Mouse (Mus musculus) limb, embryonic 13.5 days (tissue): ENCODE measurements around the gene Pgm5. TPM values are rescaled to one million over a fixed set of nuclear protein-coding genes. Genes with fewer than 3 reads are reported as not detected.
"Not testable (repeated sequence)": the region's sequence is repeated elsewhere in the genome, so short reads cannot be mapped to it uniquely, and the experiment has no call there.

Experiments
- ATAC-seq: fragments of 200-750 bp; cut with Nextera tagmentation; 2 replicates; pipeline ENCODE4 v1.8.0; 2017; ENCODE audit warnings: low read depth, moderate number of reproducible peaks, moderate TSS enrichment; ENCODE audit not compliant: low FRiP score
- H3K27ac ChIP-seq: fragments of 300-500 bp; sonication (generic); 2 replicates; pipeline ENCODE4 v1.5.1; 2015; ENCODE audit warnings: inconsistent platforms, mild to moderate bottlenecking, moderate library complexity
- H3K27me3 ChIP-seq: fragments of 300-500 bp; sonication (generic); 2 replicates; pipeline ENCODE4 v1.6.1; 2015; ENCODE audit warnings: mild to moderate bottlenecking, inconsistent platforms
- H3K36me3 ChIP-seq: fragments of 300-500 bp; sonication (generic); 2 replicates; pipeline ENCODE4 v1.6.1; 2015; ENCODE audit warnings: inconsistent platforms, mild to moderate bottlenecking, moderate library complexity
- H3K4me1 ChIP-seq: fragments of 300-500 bp; sonication (generic); 2 replicates; pipeline ENCODE4 v1.6.1; 2015; ENCODE audit warnings: inconsistent platforms
- H3K4me2 ChIP-seq: fragments of 300-500 bp; sonication (generic); replicated peaks from 2 replicates; pipeline ENCODE4 v1.6.1; 2015; ENCODE audit warnings: inconsistent platforms, mild to moderate bottlenecking, moderate library complexity
- H3K4me3 ChIP-seq: fragments of 300-500 bp; sonication (generic); 2 replicates; pipeline ENCODE4 v1.5.1; 2015; ENCODE audit warnings: moderate library complexity, mild to moderate bottlenecking, inconsistent platforms
- H3K9ac ChIP-seq: fragments of 300-500 bp; sonication (generic); 2 replicates; pipeline ENCODE4 v1.6.1; 2015; ENCODE audit warnings: mild to moderate bottlenecking, inconsistent platforms
- H3K9me3 ChIP-seq: fragments of 300-500 bp; sonication (generic); 2 replicates; pipeline ENCODE4 v1.6.1; 2016; ENCODE audit warnings: inconsistent platforms
- WGBS: fragments of 180-500 bp; shearing (Covaris S2); methylation state at CpG from one replicate; pipeline ENCODE4 v1.1.7; 2015; 5-methylcytosine and 5-hydroxymethylcytosine counted together
- polyA plus RNA-seq: library from polyadenylated mRNA; unstranded; fragments of >200 nt; fragmentation: Nextera tagmentation; extraction: Ambion mirVana; gene quantifications from 2 replicates; pipeline ENCODE4 v1.2.1, GENCODE M21; 2015

The Pgm5 gene
- polyA plus RNA-seq, 1 experiment from 2014 or later, result 2.8 TPM

DNA sequence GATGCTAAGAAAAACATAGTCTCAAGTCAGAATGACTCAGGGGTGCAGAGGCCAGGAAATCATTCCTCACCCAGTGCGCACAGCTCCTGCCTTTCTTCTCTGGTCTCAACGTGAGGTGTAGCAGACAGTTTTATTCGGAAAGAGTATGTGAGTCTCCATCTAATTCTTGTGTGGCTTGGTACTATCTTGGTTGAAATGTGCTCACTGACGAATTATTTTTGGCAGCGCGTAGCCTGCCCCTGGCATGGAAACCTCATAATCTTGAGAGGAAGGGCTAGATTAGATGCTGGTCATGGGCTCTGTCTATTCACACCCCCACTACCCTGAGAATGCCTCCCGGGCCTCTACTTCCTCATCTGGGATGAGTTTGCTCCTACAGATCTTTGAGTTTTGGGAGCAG lies 153.6 kb downstream of the Pgm5 start:
- no peaks in the 10 kb centered on the region for H3K27me3 ChIP-seq
- H3K4me1 ChIP-seq, result peaks cover 27% of the 10 kb centered on the region
- H3K36me3 ChIP-seq, result no peaks in the 10 kb centered on the region
- H3K9me3 ChIP-seq, result no peaks in the 10 kb centered on the region
- H3K9ac ChIP-seq, result no peak overlapping the region
- H3K4me3 ChIP-seq, result no peak overlapping the region
- ATAC-seq, result no peak
- WGBS, result 78% methylated on average over 7 of the region's 7 CpGs
- no peak overlapping the region for H3K4me2 ChIP-seq
- H3K27ac ChIP-seq, result no peak overlapping the region

DNA sequence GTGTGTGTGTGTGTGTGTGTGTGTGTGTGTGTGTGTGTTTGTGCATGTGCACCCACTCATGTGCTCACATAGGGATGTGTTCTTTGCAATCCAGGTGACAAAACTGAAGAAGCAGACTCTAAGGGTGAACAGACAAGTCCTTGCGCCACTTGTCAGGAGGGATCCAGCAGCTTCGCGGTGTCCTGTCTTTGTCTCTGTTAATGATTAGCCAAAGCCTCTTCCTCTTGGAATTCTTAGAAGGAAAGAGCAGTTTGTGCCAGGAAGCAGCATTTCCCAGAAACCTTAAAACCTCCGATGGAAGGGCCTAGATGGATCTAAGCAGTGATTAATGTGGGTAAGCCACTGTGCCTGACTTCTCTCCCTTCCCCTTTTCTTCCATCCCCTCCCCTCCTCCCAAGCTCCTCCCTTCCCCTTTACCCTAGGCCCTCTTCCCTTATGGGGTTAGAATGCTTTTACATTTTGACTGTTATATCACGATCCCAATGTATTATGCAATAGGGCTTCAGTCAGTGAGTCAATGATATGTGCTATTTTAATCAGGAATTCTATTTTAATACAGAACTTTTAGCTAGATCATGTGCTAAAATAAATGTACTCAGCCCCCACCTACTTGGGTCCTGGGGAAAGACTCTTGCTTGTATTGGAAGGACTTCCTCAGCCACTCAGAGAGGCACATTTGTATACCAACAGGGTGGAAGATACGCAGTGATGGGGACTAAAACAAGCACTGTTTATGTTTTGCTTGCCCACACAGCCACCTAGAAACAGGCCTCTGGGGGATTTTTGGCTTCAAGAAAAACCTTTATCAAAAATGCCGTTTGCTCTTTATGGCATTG lies 154.4 kb downstream of the Pgm5 start:
- Histone ChIP-seq H3K4me1 (peaks cover 27% of the 10 kb centered on the region), H3K27me3 (no peaks in the 10 kb centered on the region), H3K9ac (no peak overlapping the region), H3K36me3 (no peaks in the 10 kb centered on the region), H3K27ac (no peak overlapping the region), H3K4me2 (no peak overlapping the region), H3K4me3 (no peak overlapping the region), H3K9me3 (no peaks in the 10 kb centered on the region)
- whole genome bisulfite sequencing, result 74% methylated on average over 7 of the region's 7 CpGs
- ATAC-seq, result no peak

DNA sequence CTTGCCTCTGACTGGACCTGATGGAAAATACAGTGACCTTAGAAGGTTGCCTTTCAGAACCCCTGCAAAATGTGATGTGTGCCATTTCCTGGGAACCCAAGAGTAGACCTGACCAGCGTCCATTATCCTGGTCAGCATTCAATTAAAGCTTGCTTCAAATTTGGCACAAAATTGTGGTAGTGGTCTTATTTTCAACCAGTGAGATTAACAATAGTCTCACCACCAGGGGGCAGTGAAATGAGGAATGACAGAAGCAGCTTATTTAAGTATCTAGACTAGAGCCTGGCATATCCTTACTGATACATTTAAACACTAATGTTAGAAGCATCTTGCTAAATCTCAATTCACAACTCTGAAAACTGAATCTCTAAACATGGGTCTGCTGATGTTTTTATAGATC lies 156.3 kb downstream of the Pgm5 start:
- no peak for ATAC-seq
- no peak overlapping the region for H3K4me2 ChIP-seq
- WGBS, result 70% methylated on average over 1 of the region's 1 CpGs

DNA sequence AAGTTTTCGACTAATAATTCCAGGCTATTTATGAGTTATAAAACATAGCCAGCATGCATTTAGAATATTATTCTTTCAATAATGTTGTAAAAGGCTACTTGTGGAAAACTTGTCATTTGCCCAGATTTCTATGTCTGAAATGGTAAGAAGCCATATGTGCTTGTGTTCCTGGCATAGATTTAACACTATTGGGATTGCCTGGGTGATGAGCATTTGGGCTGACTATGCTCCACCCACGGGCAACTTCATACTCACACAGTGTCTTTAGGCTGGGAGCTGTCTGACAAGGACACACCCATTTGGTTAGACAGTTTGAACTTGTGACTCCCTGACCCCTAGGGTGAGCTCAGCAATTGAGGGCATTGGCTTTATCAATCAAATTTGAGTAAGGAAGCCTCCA lies 157.3 kb downstream of the Pgm5 start:
- ATAC-seq, result no peak
- H3K4me1 ChIP-seq, result peaks cover 27% of the 10 kb centered on the region
- no peaks in the 10 kb centered on the region; the same call in 1 of the 2 replicates for H3K27me3 ChIP-seq
- no peak overlapping the region for H3K4me2 ChIP-seq
- WGBS, result 65% methylated on average over 2 of the region's 2 CpGs
- H3K9ac ChIP-seq, result no peak overlapping the region
- no peak overlapping the region for H3K27ac ChIP-seq
- H3K9me3 ChIP-seq, result no peaks in the 10 kb centered on the region
- H3K4me3 ChIP-seq, result no peak overlapping the region
- no peaks in the 10 kb centered on the region for H3K36me3 ChIP-seq

More for the DNA sequence above, 156.3 kb downstream of the Pgm5 start:
- Histone ChIP-seq H3K27ac (no peak overlapping the region), H3K9ac (no peak overlapping the region), H3K36me3 (no peaks in the 10 kb centered on the region), H3K4me1 (peaks cover 27% of the 10 kb centered on the region), H3K4me3 (no peak overlapping the region), H3K9me3 (no peaks in the 10 kb centered on the region), H3K27me3 (no peaks in the 10 kb centered on the region; the same call in 1 of the 2 replicates)

DNA sequence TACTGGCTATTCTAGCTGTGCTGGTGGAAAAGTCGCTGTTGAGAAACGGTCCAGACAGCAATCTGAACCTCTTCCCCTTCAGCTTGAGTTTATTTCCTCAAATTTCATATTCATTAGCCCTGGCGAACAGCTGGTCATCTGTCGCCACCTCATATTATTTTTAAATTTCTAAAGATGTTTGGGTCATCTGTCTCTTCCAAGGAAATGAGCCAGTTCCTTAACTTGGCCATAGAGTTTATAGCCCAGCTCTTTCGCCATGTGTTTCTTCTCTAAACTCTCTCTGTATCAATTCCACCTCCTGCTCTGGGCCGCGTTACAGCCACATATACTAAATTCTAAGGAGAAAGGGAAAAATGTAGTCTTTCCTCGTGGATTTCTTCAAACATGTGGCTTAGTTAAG lies 158.0 kb downstream of the Pgm5 start:
- Histone ChIP-seq H3K4me3 (no peak overlapping the region), H3K4me2 (no peak overlapping the region), H3K27me3 (no peaks in the 10 kb centered on the region; the same call in 1 of the 2 replicates), H3K36me3 (no peaks in the 10 kb centered on the region), H3K27ac (no peak overlapping the region), H3K9me3 (no peaks in the 10 kb centered on the region), H3K9ac (no peak overlapping the region), H3K4me1 (peaks cover 27% of the 10 kb centered on the region)
- 41% methylated on average over 8 of the region's 8 CpGs for WGBS
- ATAC-seq, result no peak

DNA sequence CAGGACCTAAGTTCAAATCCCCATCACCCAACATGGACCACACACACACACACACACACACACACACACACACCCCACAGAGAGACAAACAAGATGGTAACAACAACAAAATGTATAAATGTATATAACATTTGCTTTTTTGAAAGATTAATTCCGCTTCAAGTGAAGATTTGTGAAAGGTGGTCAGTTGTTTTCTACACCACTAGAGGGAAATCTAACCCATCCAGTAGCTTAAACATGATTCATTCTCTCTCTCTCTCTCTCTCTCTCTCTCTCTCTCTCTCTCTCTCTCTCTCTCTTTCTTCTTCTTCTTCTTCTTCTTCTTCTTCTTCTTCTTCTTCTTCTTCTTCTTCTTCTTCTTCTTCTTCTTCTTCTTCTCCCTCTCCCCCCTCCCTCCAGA lies 158.5 kb downstream of the Pgm5 start:
- H3K4me1 ChIP-seq, result peaks cover 24% of the 10 kb centered on the region
- not testable (repeated sequence) for H3K27me3 ChIP-seq, H3K9me3 ChIP-seq, H3K36me3 ChIP-seq, H3K4me3 ChIP-seq, H3K27ac ChIP-seq, ATAC-seq, H3K4me2 ChIP-seq, H3K9ac ChIP-seq
- 79% methylated on average over 1 of the region's 1 CpGs for WGBS

DNA sequence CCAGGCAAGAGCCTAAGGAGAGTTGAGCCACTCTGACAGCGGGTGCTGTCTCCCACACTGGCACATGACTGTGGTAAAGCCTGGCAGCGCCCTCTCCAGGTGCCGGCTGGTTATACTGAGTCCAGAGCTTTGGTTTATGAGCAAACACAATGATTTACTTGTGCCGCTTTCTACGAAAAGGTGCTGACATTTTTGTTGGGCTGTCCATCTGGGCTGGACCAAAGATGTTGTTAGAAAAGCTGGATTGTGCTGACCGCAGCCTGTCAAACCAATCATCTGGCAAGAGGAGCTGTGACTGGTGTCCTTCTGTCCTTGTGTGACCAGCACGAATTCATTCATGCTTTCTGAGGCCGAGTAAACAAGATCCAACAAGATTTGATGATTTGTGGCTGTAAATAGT lies 159.9 kb downstream of the Pgm5 start:
- Histone ChIP-seq H3K36me3 (no peaks in the 10 kb centered on the region), H3K27me3 (no peaks in the 10 kb centered on the region; the same call in 1 of the 2 replicates), H3K4me3 (no peak overlapping the region), H3K9ac (no peak overlapping the region), H3K4me1 (peaks cover 10% of the 10 kb centered on the region), H3K9me3 (no peaks in the 10 kb centered on the region), H3K27ac (no peak overlapping the region), H3K4me2 (no peak overlapping the region)
- ATAC-seq, result no peak
- 50% methylated on average over 8 of the region's 8 CpGs for WGBS

DNA sequence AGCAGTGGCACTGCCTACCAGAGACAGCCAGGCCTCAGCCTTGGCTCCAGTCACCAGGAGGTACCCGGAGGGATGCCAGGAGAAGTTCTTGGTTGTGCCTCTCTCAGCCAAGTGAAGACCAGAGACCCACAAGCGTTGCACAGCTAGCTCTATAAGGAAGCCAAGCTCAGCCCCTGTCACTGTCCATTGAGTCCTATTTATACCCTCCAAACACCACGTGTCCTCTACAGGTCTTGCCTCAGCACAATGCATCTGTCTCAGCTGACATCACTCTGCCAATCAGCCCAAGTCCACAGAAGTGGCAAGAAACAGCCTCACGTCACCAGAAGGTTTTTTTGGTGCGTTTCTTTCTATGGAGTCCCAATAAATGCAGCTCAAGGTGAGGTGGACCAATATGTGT lies 161.0 kb downstream of the Pgm5 start:
- WGBS, result 90% methylated on average over 5 of the region's 5 CpGs
- no peaks in the 10 kb centered on the region; the same call in 1 of the 2 replicates for H3K27me3 ChIP-seq

DNA sequence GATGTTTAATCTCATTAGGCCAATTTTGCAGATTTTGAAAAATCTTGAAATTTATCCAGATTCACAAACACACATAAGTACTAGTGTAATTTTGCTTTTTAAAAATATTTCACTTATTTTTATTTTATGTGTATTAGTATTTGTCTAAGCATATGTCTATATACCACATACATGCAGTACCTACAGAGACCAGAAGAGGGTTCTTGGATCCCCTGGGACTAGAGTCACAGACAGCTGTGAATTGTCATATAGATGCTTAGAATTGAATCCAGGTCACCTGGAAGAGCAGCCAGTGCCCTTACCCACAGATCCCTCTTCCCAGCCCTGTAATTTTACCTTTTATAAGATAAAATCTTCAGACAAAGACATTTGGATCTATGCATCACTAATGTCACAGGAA lies 161.7 kb downstream of the Pgm5 start:
- no peak overlapping the region for H3K9ac ChIP-seq
- H3K36me3 ChIP-seq, result no peaks in the 10 kb centered on the region
- peaks cover 4% of the 10 kb centered on the region; the same call in 1 of the 2 replicates for H3K4me1 ChIP-seq
- no peaks in the 10 kb centered on the region; the same call in 1 of the 2 replicates for H3K27me3 ChIP-seq
- no peaks in the 10 kb centered on the region for H3K9me3 ChIP-seq
- no peak overlapping the region for H3K4me3 ChIP-seq
- H3K4me2 ChIP-seq, result no peak overlapping the region
- no peak overlapping the region for H3K27ac ChIP-seq
- ATAC-seq, result no peak

More for the DNA sequence above, 161.0 kb downstream of the Pgm5 start:
- H3K9me3 ChIP-seq, result no peaks in the 10 kb centered on the region
- no peaks in the 10 kb centered on the region for H3K4me1 ChIP-seq
- no peak for ATAC-seq
- H3K27ac ChIP-seq, result no peak overlapping the region
- no peak overlapping the region for H3K4me3 ChIP-seq
- no peaks in the 10 kb centered on the region for H3K36me3 ChIP-seq
- H3K4me2 ChIP-seq, result no peak overlapping the region
- no peak overlapping the region for H3K9ac ChIP-seq

DNA sequence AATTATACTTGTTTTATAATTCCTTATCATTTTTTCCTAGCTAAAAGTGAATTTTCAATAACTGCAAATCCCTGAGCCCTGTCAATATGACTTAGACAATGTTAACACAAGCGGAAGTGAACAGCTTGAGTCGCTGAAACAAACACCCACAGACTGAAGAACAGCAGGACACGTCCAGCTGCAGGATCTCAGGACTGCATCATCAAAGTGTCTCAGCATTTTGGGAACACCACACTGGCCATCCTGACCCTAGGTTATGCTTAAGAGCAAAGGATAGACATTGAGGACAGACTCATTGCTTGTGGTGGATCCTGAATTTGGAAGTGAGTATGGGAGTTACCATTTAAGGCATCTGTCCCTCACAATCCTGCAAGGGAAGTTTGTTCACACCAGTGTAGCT lies 162.5 kb downstream of the Pgm5 start:
- 87% methylated on average over 3 of the region's 3 CpGs for WGBS
- H3K27me3 ChIP-seq, result no peaks in the 10 kb centered on the region; the same call in 1 of the 2 replicates
- no peaks in the 10 kb centered on the region for H3K9me3 ChIP-seq
- no peak for ATAC-seq
- no peak overlapping the region for H3K4me2 ChIP-seq
- no peak overlapping the region for H3K9ac ChIP-seq
- H3K4me1 ChIP-seq, result peaks cover 5% of the 10 kb centered on the region; the same call in 1 of the 2 replicates
- H3K36me3 ChIP-seq, result no peaks in the 10 kb centered on the region
- H3K27ac ChIP-seq, result no peak overlapping the region
- H3K4me3 ChIP-seq, result no peak overlapping the region

DNA sequence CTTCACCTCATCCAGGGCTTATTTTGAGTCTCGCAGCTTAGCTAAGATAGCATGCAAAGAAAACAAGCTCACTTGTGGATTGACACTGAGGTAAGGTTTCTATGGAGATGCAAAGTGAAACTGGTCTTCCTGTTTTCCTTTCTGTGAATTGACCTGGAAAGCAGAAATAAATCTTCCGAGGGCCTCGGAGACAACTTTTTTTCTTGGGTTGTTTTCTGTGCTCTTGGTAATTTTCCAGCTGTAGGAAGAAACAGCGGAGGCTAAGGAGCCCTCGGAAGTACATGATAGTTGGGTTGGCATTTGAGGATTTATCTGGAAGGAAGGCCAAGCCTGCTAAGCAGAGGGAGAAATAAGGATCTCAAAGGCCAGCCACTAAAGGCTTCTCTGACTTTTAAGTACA lies 163.0 kb downstream of the Pgm5 start:
- H3K4me3 ChIP-seq, result no peak overlapping the region
- H3K36me3 ChIP-seq, result no peaks in the 10 kb centered on the region
- H3K4me1 ChIP-seq, result peaks cover 5% of the 10 kb centered on the region; the same call in 1 of the 2 replicates
- 68% methylated on average over 5 of the region's 5 CpGs for WGBS
- no peaks in the 10 kb centered on the region; the same call in 1 of the 2 replicates for H3K27me3 ChIP-seq
- no peak overlapping the region for H3K4me2 ChIP-seq
- H3K9ac ChIP-seq, result no peak overlapping the region
- H3K9me3 ChIP-seq, result no peaks in the 10 kb centered on the region
- no peak overlapping the region for H3K27ac ChIP-seq
- no peak for ATAC-seq

DNA sequence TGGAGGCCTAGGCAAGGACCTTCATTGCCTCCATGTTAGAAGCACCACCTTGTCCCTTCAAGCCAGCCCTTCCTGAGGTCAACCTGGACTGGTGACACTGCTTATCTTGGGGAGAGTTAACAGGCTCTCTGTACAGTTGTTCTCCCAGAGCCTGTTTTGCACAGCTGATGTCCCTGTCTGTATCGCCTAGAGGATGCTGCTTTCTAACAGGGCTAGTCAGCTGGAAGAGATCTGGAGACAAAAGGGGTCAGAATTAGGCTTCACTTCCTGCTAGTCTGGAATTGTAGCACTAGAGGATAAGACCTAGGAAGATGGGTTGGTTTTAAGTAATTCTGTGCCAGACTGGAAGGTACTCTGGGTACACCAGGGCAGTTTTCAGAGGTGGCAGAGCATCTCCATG lies 163.7 kb downstream of the Pgm5 start:
- Histone ChIP-seq H3K9me3 (no peaks in the 10 kb centered on the region), H3K4me1 (peaks cover 5% of the 10 kb centered on the region; the same call in 1 of the 2 replicates), H3K9ac (no peak overlapping the region), H3K27ac (no peak overlapping the region), H3K4me2 (no peak overlapping the region), H3K4me3 (no peak overlapping the region), H3K27me3 (no peaks in the 10 kb centered on the region; the same call in 1 of the 2 replicates), H3K36me3 (no peaks in the 10 kb centered on the region)
- no peak for ATAC-seq
- WGBS, result 92% methylated on average over 1 of the region's 1 CpGs

DNA sequence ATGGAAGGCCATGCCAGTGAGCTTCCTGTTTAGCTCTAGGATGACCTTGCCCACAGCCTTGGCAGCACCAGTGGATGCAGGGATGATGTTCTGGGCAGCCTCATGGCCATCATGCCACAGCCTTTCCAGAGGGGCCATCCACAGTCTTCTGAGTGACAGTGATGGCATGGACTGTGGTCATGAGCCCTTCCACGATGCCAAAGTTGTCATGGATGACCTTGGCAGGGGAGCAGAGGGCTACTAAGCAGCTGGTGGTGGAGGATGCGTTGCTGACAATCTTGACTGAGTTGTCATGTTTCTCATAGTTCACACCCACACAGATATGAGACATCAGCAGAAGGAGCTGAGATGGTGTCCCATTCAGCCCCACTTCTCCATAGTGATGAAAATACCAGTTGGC lies 169.0 kb downstream of the Pgm5 start:
- no peak overlapping the region for H3K4me2 ChIP-seq
- WGBS, result 86% methylated on average over 2 of the region's 2 CpGs
- no peaks in the 10 kb centered on the region for H3K27me3 ChIP-seq
- H3K4me1 ChIP-seq, result peaks cover 8% of the 10 kb centered on the region; the same call in 1 of the 2 replicates
- H3K9ac ChIP-seq, result no peak overlapping the region
- H3K36me3 ChIP-seq, result no peaks in the 10 kb centered on the region
- no peak for ATAC-seq
- no peak overlapping the region for H3K27ac ChIP-seq
- H3K9me3 ChIP-seq, result no peaks in the 10 kb centered on the region
- H3K4me3 ChIP-seq, result no peak overlapping the region
